Mouse (Mus musculus): Measurements from ENCODE around the gene Odf2l. TPM values are rescaled to one million over a fixed set of nuclear protein-coding genes. Genes with fewer than 3 reads are reported as not detected.
A peak's percentile ranks its signal among the peaks of the same experiment; 100 is the strongest.

The Odf2l gene
- polyA plus RNA-seq, 1 experiment from 2014 or later, result 46.3 TPM

DNA sequence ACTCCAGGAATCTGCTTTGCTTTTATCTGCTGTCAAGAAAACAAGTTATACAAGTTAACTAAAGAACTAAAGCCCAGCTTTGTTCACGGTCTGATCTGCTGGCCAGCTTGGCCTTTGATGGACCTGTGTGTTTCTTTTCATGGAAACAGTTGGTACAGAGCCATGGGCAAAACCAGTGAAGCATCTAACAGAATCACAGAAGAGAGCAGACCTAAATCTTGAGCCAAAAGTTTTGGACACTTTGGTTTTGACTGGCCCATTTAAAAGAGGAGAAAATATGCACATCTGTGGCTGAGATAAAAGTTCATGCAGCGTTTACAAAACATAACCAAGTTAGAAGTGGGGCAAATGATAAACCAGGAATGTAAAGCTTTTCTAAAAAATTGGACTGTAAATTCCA is 15.1 kb upstream of the Odf2l start:
- no peaks in the 10 kb centered on the region for H3K27me3 ChIP-seq
- peak; percentile 42 for DNase-seq (ENCODE audit: low read depth, low spot score)
- no peak for ATAC-seq
- POLR2A ChIA-PET, result no interaction called here
- in situ Hi-C loops (cut with MboI; ENCODE audit: low pct_unique_long_range_greater_than_20kb), result no loop called here
- no peak for TF ChIP-seq CTCF (IDR thresholded peaks at IDR 0.05)
- CTCF ChIA-PET, result interaction anchor here (1.5 to 2.0 kb wide), 3 partner anchors 17 to 38 kb away, joined by 3 to 4 read pairs (median 4); no protein-coding TSS in a partner anchor

DNA sequence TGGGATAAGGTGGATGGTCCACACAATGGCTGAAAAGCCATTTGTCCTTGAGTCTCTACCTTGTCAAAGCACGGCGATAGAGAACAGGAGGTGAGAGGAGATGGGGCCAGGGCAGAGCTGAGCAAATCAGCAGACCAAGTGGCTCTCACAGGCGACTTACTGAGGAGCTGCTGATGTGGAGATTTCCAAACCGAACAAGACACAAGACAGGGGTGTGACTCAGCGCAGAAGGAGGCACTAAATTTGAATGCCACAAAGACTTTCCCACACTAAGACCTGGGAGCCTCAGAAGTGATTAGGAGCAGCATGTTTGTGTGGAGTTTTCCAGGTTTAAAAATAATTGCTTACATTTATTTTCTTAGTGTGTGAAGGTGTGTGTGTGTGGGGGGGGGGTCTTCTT is 14.6 kb upstream of the Odf2l start:
- DNase-seq (ENCODE audit: low read depth, low spot score), result peak; percentile 75
- in situ Hi-C loops (cut with MboI; ENCODE audit: low pct_unique_long_range_greater_than_20kb), result no loop called here
- TF ChIP-seq CTCF (IDR thresholded peaks at IDR 0.05), result no peak
- CTCF ChIA-PET, result interaction anchor here (1.5 kb wide), 2 partner anchors 27 to 38 kb away, joined by 3 to 4 read pairs; no protein-coding TSS in a partner anchor
- POLR2A ChIA-PET, result no interaction called here
- peak; percentile 77 for ATAC-seq
- H3K27me3 ChIP-seq, result no peaks in the 10 kb centered on the region

- TF ChIP-seq CTCF (IDR thresholded peaks at IDR 0.05), result no peak
- ChIA-PET CTCF (interaction anchor here (0.8 to 4.2 kb wide), 4 partner anchors 9 to 108 kb away, joined by 3 to 30 read pairs (median 3); partner anchors contain the start of gene Odf2l), POLR2A (no interaction called here)
- no peak for ATAC-seq
- H3K27me3 ChIP-seq, result no peaks in the 10 kb centered on the region
- no peak for DNase-seq (ENCODE audit: low read depth, low spot score)
- in situ Hi-C loops (cut with MboI; ENCODE audit: low pct_unique_long_range_greater_than_20kb), result loop anchor here (5.0 kb wide), 1 partner anchor 78 kb away; no protein-coding TSS in a partner anchor
These were observed 13.2 kb upstream of the Odf2l start for GRCm38 (mm10) chr3:145105076-145105772.

GRCm38 (mm10) chr3:145105773-145106504 is 12.4 kb upstream of the Odf2l start:
- ChIA-PET CTCF (interaction anchor here (1.0 to 4.2 kb wide), 7 partner anchors 11 to 288 kb away, joined by 3 to 30 read pairs (median 3); partner anchors contain the start of gene Odf2l), POLR2A (no interaction called here)
- ATAC-seq, result no peak
- TF ChIP-seq CTCF (IDR thresholded peaks at IDR 0.05), result peak; percentile 52
- DNase-seq (ENCODE audit: low read depth, low spot score), result no peak
- in situ Hi-C loops (cut with MboI; ENCODE audit: low pct_unique_long_range_greater_than_20kb), result loop anchor here (5.0 kb wide), 1 partner anchor 79 kb away; no protein-coding TSS in a partner anchor
- H3K27me3 ChIP-seq, result no peaks in the 10 kb centered on the region

GRCm38 (mm10) chr3:145115169-145115568 is 3.2 kb upstream of the Odf2l start:
- ATAC-seq (no peak), DNase-seq (ENCODE audit: low read depth, low spot score) (no peak)
- ChIA-PET POLR2A (no interaction called here), CTCF (no interaction called here)
- TF ChIP-seq CTCF (IDR thresholded peaks at IDR 0.05), result no peak
- in situ Hi-C loops (cut with MboI; ENCODE audit: low pct_unique_long_range_greater_than_20kb), result no loop called here
- H3K27me3 ChIP-seq, result no peaks in the 10 kb centered on the region

- POLR2A ChIA-PET, result no interaction called here
- no peak for TF ChIP-seq CTCF (IDR thresholded peaks at IDR 0.05)
- H3K27me3 ChIP-seq, result no peaks in the 10 kb centered on the region
- in situ Hi-C loops (cut with MboI; ENCODE audit: low pct_unique_long_range_greater_than_20kb), result no loop called here
- ATAC-seq (no peak), DNase-seq (ENCODE audit: low read depth, low spot score) (no peak)
- CTCF ChIA-PET, result interaction anchor here (0.7 to 3.4 kb wide), 4 partner anchors 11 to 91 kb away, joined by 3 to 30 read pairs (median 4); no protein-coding TSS in a partner anchor
These were observed 751 bp upstream of the Odf2l start for GRCm38 (mm10) chr3:145117637-145118036.

- in situ Hi-C loops (cut with MboI; ENCODE audit: low pct_unique_long_range_greater_than_20kb), result no loop called here
- POLR2A ChIA-PET, result interaction anchor here (0.6 to 1.3 kb wide), 2 partner anchors 18 to 196 kb away, joined by 3 to 4 read pairs; no protein-coding TSS in a partner anchor
- DNase-seq (ENCODE audit: low read depth, low spot score) (no peak), ATAC-seq (no peak)
- H3K27me3 ChIP-seq, result no peaks in the 10 kb centered on the region
- CTCF ChIA-PET, result interaction anchor here (0.8 to 3.4 kb wide), 8 partner anchors 10 to 399 kb away, joined by 3 to 30 read pairs (median 4); partner anchors contain the start of gene Sh3glb1
- no peak for TF ChIP-seq CTCF (IDR thresholded peaks at IDR 0.05)
These were observed 592 bp downstream of the Odf2l start for GRCm38 (mm10) chr3:145119002-145119358.

DNA sequence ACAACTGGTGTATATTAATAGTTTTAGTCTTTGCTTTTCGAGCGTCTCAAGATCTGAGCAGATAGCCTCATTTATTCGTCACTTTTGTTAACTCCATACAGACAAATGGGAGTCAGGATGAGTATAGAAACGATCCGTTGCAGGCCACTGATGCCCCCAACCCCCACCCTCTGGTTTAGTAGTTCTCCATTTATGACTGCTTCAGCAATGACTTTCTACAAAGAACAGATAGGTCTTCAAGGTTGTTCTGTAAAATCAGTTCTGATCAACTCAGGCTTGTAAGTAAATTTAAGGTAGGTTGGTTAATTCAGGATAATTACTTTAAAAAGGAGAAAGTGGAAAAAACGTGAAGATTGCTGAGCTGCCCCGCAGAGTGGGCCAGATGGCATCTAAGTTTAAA is 1.0 kb downstream of the Odf2l start:
- DNase-seq (ENCODE audit: low read depth, low spot score) (no peak), ATAC-seq (no peak)
- CTCF ChIA-PET, result interaction anchor here (0.9 to 2.1 kb wide), 4 partner anchors 10 to 399 kb away, joined by 3 to 5 read pairs (median 4); partner anchors contain the start of gene Sh3glb1
- no peak for TF ChIP-seq CTCF (IDR thresholded peaks at IDR 0.05)
- in situ Hi-C loops (cut with MboI; ENCODE audit: low pct_unique_long_range_greater_than_20kb), result no loop called here
- H3K27me3 ChIP-seq, result no peaks in the 10 kb centered on the region
- POLR2A ChIA-PET, result interaction anchor here (0.6 to 1.3 kb wide), 2 partner anchors 19 to 196 kb away, joined by 3 to 4 read pairs; no protein-coding TSS in a partner anchor

DNA sequence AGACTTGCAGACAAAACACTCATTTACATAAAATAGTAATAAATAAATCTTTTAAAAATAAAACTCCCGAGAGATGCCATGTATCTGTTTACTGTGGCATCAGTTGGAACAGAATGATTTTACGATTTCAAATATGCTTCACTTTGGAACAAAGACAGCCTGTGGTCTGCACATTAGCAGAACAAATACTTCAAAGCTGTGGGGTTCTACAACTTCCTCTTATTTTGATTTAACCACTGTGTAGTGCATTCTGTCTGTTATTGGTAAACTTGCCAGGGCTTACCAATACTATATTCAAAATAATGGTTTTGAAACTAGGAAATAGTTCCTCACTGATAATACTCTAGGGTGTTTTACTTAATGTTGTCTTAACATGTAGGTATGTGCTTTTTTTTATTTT is 8.2 kb downstream of the Odf2l start:
- POLR2A ChIA-PET, result no interaction called here
- DNase-seq (ENCODE audit: low read depth, low spot score) (no peak), ATAC-seq (no peak)
- no peak for TF ChIP-seq CTCF (IDR thresholded peaks at IDR 0.05)
- no peaks in the 10 kb centered on the region for H3K27me3 ChIP-seq
- in situ Hi-C loops (cut with MboI; ENCODE audit: low pct_unique_long_range_greater_than_20kb), result loop anchor here (5.0 to 10.0 kb wide), 2 partner anchors 302 to 329 kb away; no protein-coding TSS in a partner anchor
- CTCF ChIA-PET, result interaction anchor here (1.2 to 2.0 kb wide), 3 partner anchors 34 to 306 kb away, joined by 3 to 6 read pairs (median 3); no protein-coding TSS in a partner anchor

DNA sequence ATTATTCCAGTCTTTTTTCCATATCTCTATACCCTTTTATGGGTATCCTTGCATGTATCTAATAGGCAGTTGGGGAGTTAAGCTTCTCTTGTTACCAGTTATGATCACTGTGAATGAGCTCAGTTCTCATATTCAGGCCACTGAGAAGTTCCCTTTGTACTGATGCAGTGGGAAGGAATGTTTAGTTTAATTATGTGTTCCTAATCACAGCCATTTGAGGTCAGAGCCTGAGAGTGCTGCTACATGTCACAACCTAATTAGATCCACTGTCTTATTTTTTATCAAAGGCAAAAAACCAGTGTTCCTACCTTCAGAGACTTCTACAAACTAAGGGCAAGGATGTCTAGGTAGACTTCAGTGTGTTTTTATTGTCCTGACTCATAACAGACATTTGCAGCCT is 11.0 kb downstream of the Odf2l start:
- no peak for DNase-seq (ENCODE audit: low read depth, low spot score)
- no peak for ATAC-seq
- in situ Hi-C loops (cut with MboI; ENCODE audit: low pct_unique_long_range_greater_than_20kb), result loop anchor here (5.0 to 10.0 kb wide), 2 partner anchors 305 to 332 kb away; no protein-coding TSS in a partner anchor
- no peaks in the 10 kb centered on the region for H3K27me3 ChIP-seq
- CTCF ChIA-PET, result interaction anchor here (0.7 to 2.5 kb wide), 5 partner anchors 10 to 304 kb away, joined by 3 to 10 read pairs (median 3); no protein-coding TSS in a partner anchor
- TF ChIP-seq CTCF (IDR thresholded peaks at IDR 0.05), result no peak
- POLR2A ChIA-PET, result interaction anchor here (0.7 kb wide), 1 partner anchor 327 kb away, joined by 4 read pairs; no protein-coding TSS in a partner anchor

Measured in Patski (cell line).